Mouse (Mus musculus): Measurements from ENCODE around the gene Srd5a1. TPM values are rescaled to one million over a fixed set of nuclear protein-coding genes. Genes with fewer than 3 reads are reported as not detected.
"Not testable (repeated sequence)": the region's sequence is repeated elsewhere in the genome, so short reads cannot be mapped to it uniquely, and the experiment has no call there.

Srd5a1 gene
- polyA plus RNA-seq, 1 experiment from 2014 or later = 19.3 TPM

GRCm38 (mm10) chr13:69582411-69582810 lies 28.8 kb downstream of the Srd5a1 start:
- no peak overlapping the region for H3K4me3 ChIP-seq (ENCODE audit: low read depth, low read length)
- no peak overlapping the region for H3K27ac ChIP-seq (replicated peaks; ENCODE audit: low read depth, low read length)
- no peak overlapping the region for H3K4me2 ChIP-seq (ENCODE audit: low read depth, severe bottlenecking)
- H3K36me3 ChIP-seq (ENCODE audit: control insufficient read depth, insufficient read depth, low read length) = no peaks in the 10 kb centered on the region
- no peak overlapping the region for H3K9ac ChIP-seq (ENCODE audit: low read length)
- 86% methylated on average over 6 of the region's 6 CpGs for WGBS
- no peaks in the 10 kb centered on the region for H3K27me3 ChIP-seq (ENCODE audit: control insufficient read depth, insufficient read depth, low read length)
- no peak for ATAC-seq (ENCODE audit: insufficient number of reproducible peaks, low FRiP score, low TSS enrichment, low read depth)
- no peaks in the 10 kb centered on the region for H3K4me1 ChIP-seq (ENCODE audit: control insufficient read depth, insufficient read depth, low read length)
- no peaks in the 10 kb centered on the region for H3K9me3 ChIP-seq (ENCODE audit: control insufficient read depth, low read length)
- DNase-seq (ENCODE audit: low spot score) = no peak

DNA sequence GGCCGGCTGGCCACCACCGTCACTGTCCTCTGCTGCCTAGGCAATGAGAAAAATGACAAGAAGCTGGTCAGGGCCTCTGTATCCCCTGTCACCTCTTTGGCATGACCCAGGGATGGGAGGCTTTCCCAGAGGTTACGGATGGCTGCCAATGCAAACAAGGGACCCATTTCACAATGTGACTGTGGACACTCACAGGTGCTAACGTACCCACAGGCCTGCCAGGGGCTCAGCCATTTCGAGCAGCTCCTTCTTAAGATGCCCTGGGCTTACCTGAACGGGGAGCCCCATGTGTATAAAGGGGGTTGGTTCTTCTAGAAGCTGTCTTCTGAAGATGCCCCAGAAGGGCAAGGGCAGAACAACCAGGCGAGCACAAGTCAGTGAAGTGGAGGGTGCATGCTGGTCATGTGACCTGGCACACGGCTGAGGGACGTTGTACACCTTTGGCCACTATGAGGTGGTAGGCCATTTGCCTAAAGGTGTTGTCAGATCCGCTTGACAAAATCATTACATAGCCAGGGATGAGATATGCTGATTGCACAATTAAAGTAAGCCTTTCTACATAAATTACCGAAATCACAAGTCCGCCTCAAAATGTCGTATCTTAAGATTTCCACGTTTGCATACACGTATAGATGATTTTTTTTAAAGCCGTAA lies 33.9 kb downstream of the Srd5a1 start:
- Histone ChIP-seq H3K27ac (replicated peaks; ENCODE audit: low read depth, low read length) (no peak overlapping the region), H3K4me3 (ENCODE audit: low read depth, low read length) (no peak overlapping the region), H3K4me2 (ENCODE audit: low read depth, severe bottlenecking) (no peak overlapping the region), H3K27me3 (ENCODE audit: control insufficient read depth, insufficient read depth, low read length) (no peaks in the 10 kb centered on the region), H3K36me3 (ENCODE audit: control insufficient read depth, insufficient read depth, low read length) (no peaks in the 10 kb centered on the region), H3K9me3 (ENCODE audit: control insufficient read depth, low read length) (no peaks in the 10 kb centered on the region), H3K4me1 (ENCODE audit: control insufficient read depth, insufficient read depth, low read length) (no peaks in the 10 kb centered on the region), H3K9ac (ENCODE audit: low read length) (no peak overlapping the region)
- WGBS = 89% methylated on average over 16 of the region's 16 CpGs
- ATAC-seq (ENCODE audit: insufficient number of reproducible peaks, low FRiP score, low TSS enrichment, low read depth) (no peak), DNase-seq (ENCODE audit: low spot score) (no peak)

DNA sequence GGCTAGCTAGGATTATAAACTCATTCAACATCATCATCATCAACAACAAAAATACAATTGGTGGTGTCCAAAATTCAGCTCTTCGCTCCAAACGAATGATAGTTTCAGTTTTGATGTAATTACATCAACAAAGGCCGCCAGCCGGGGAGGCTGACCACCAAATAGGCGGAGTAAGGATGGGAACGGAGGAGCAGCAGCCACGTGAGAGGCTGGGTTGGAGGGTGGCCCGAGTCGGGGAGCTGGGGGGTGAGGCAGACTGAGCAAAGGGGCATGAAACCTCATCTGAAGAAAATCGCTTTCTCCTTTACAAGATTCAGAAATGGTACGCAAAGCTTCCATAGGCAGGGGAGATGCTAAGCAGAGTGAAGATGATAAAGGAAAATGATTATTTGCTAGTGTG lies 34.6 kb downstream of the Srd5a1 start:
- Histone ChIP-seq H3K9ac (ENCODE audit: low read length) (no peak overlapping the region), H3K27ac (replicated peaks; ENCODE audit: low read depth, low read length) (no peak overlapping the region), H3K9me3 (ENCODE audit: control insufficient read depth, low read length) (no peaks in the 10 kb centered on the region), H3K4me2 (ENCODE audit: low read depth, severe bottlenecking) (no peak overlapping the region), H3K4me1 (ENCODE audit: control insufficient read depth, insufficient read depth, low read length) (no peaks in the 10 kb centered on the region), H3K36me3 (ENCODE audit: control insufficient read depth, insufficient read depth, low read length) (no peaks in the 10 kb centered on the region), H3K4me3 (ENCODE audit: low read depth, low read length) (no peak overlapping the region), H3K27me3 (ENCODE audit: control insufficient read depth, insufficient read depth, low read length) (no peaks in the 10 kb centered on the region)
- 64% methylated on average over 11 of the region's 11 CpGs for WGBS
- DNase-seq (ENCODE audit: low spot score) (no peak), ATAC-seq (ENCODE audit: insufficient number of reproducible peaks, low FRiP score, low TSS enrichment, low read depth) (no peak)

GRCm38 (mm10) chr13:69572594-69572993 lies 38.6 kb downstream of the Srd5a1 start:
- no peak for ATAC-seq (ENCODE audit: insufficient number of reproducible peaks, low FRiP score, low TSS enrichment, low read depth)
- WGBS = 88% methylated on average over 3 of the region's 3 CpGs
- no peak for DNase-seq (ENCODE audit: low spot score)

GRCm38 (mm10) chr13:69569201-69569600 lies 42.0 kb downstream of the Srd5a1 start:
- H3K4me1 ChIP-seq (ENCODE audit: control insufficient read depth, insufficient read depth, low read length) = no peaks in the 10 kb centered on the region
- no peaks in the 10 kb centered on the region for H3K9me3 ChIP-seq (ENCODE audit: control insufficient read depth, low read length)
- no peak for ATAC-seq (ENCODE audit: insufficient number of reproducible peaks, low FRiP score, low TSS enrichment, low read depth)
- no peak overlapping the region for H3K27ac ChIP-seq (replicated peaks; ENCODE audit: low read depth, low read length)
- H3K4me2 ChIP-seq (ENCODE audit: low read depth, severe bottlenecking) = no peak overlapping the region
- WGBS = 84% methylated on average over 9 of the region's 9 CpGs
- no peak overlapping the region for H3K4me3 ChIP-seq (ENCODE audit: low read depth, low read length)
- H3K36me3 ChIP-seq (ENCODE audit: control insufficient read depth, insufficient read depth, low read length) = no peaks in the 10 kb centered on the region
- no peaks in the 10 kb centered on the region for H3K27me3 ChIP-seq (ENCODE audit: control insufficient read depth, insufficient read depth, low read length)
- no peak for DNase-seq (ENCODE audit: low spot score)
- H3K9ac ChIP-seq (ENCODE audit: low read length) = no peak overlapping the region

More at GRCm38 (mm10) chr13:69572594-69572993, 38.6 kb downstream of the Srd5a1 start:
- no peaks in the 10 kb centered on the region for H3K9me3 ChIP-seq (ENCODE audit: control insufficient read depth, low read length)
- H3K27ac ChIP-seq (replicated peaks; ENCODE audit: low read depth, low read length) = no peak overlapping the region
- no peaks in the 10 kb centered on the region for H3K4me1 ChIP-seq (ENCODE audit: control insufficient read depth, insufficient read depth, low read length)
- no peaks in the 10 kb centered on the region for H3K27me3 ChIP-seq (ENCODE audit: control insufficient read depth, insufficient read depth, low read length)
- H3K9ac ChIP-seq (ENCODE audit: low read length) = no peak overlapping the region
- no peaks in the 10 kb centered on the region for H3K36me3 ChIP-seq (ENCODE audit: control insufficient read depth, insufficient read depth, low read length)
- H3K4me3 ChIP-seq (ENCODE audit: low read depth, low read length) = no peak overlapping the region
- H3K4me2 ChIP-seq (ENCODE audit: low read depth, severe bottlenecking) = no peak overlapping the region

- WGBS = 85% methylated on average over 4 of the region's 4 CpGs
- not testable (repeated sequence) for H3K27ac ChIP-seq (replicated peaks; ENCODE audit: low read depth, low read length); DNase-seq (ENCODE audit: low spot score); H3K27me3 ChIP-seq (ENCODE audit: control insufficient read depth, insufficient read depth, low read length); H3K4me1 ChIP-seq (ENCODE audit: control insufficient read depth, insufficient read depth, low read length); H3K4me3 ChIP-seq (ENCODE audit: low read depth, low read length); H3K9ac ChIP-seq (ENCODE audit: low read length); H3K36me3 ChIP-seq (ENCODE audit: control insufficient read depth, insufficient read depth, low read length); ATAC-seq (ENCODE audit: insufficient number of reproducible peaks, low FRiP score, low TSS enrichment, low read depth); H3K9me3 ChIP-seq (ENCODE audit: control insufficient read depth, low read length); H3K4me2 ChIP-seq (ENCODE audit: low read depth, severe bottlenecking)
Observed at GRCm38 (mm10) chr13:69565401-69565800, 45.8 kb downstream of the Srd5a1 start.

- Histone ChIP-seq H3K4me2 (ENCODE audit: low read depth, severe bottlenecking) (no peak overlapping the region), H3K4me1 (ENCODE audit: control insufficient read depth, insufficient read depth, low read length) (no peaks in the 10 kb centered on the region), H3K9ac (ENCODE audit: low read length) (no peak overlapping the region), H3K36me3 (ENCODE audit: control insufficient read depth, insufficient read depth, low read length) (no peaks in the 10 kb centered on the region), H3K27me3 (ENCODE audit: control insufficient read depth, insufficient read depth, low read length) (no peaks in the 10 kb centered on the region), H3K9me3 (ENCODE audit: control insufficient read depth, low read length) (no peaks in the 10 kb centered on the region), H3K27ac (replicated peaks; ENCODE audit: low read depth, low read length) (no peak overlapping the region), H3K4me3 (ENCODE audit: low read depth, low read length) (no peak overlapping the region)
- no peak for DNase-seq (ENCODE audit: low spot score)
- ATAC-seq (ENCODE audit: insufficient number of reproducible peaks, low FRiP score, low TSS enrichment, low read depth) = no peak
Observed at GRCm38 (mm10) chr13:69564573-69564972, 46.7 kb downstream of the Srd5a1 start.

- no peaks in the 10 kb centered on the region for H3K36me3 ChIP-seq (ENCODE audit: control insufficient read depth, insufficient read depth, low read length)
- DNase-seq (ENCODE audit: low spot score) = no peak
- no peak for ATAC-seq (ENCODE audit: insufficient number of reproducible peaks, low FRiP score, low TSS enrichment, low read depth)
Observed at GRCm38 (mm10) chr13:69563905-69564304, 47.3 kb downstream of the Srd5a1 start.

More at GRCm38 (mm10) chr13:69563905-69564304, 47.3 kb downstream of the Srd5a1 start:
- Histone ChIP-seq H3K9ac (ENCODE audit: low read length) (no peak overlapping the region), H3K4me3 (ENCODE audit: low read depth, low read length) (no peak overlapping the region), H3K4me1 (ENCODE audit: control insufficient read depth, insufficient read depth, low read length) (no peaks in the 10 kb centered on the region), H3K27me3 (ENCODE audit: control insufficient read depth, insufficient read depth, low read length) (no peaks in the 10 kb centered on the region), H3K4me2 (ENCODE audit: low read depth, severe bottlenecking) (no peak overlapping the region), H3K27ac (replicated peaks; ENCODE audit: low read depth, low read length) (no peak overlapping the region), H3K9me3 (ENCODE audit: control insufficient read depth, low read length) (no peaks in the 10 kb centered on the region)
- WGBS = 81% methylated on average over 3 of the region's 3 CpGs
